Mouse (Mus musculus) heart, adult 18-20 months (tissue): ENCODE measurements around the gene Stau1. TPM values are rescaled to one million over a fixed set of nuclear protein-coding genes. Genes with fewer than 3 reads are reported as not detected.

Experiments
- DNase-seq, 2 experiments: peaks; one replicate each; pipeline ENCODE4 v3.0.0; 2021 to 2022; ENCODE audit warnings: mixed read lengths in 1 of 2
- total RNA-seq, 2 experiments: library from RNA; stranded (reverse); gene quantifications; 2 replicates each; pipeline ENCODE4 v1.2.3; 2021

Gene Stau1
- total RNA-seq, 2 experiments from 2014 or later = 40.5 to 45.5 TPM

GRCm38 (mm10) chr2:166923971-166924370 lies 72.1 kb downstream of the Stau1 start:
- DNase-seq = no peak

GRCm38 (mm10) chr2:166910536-166910935 lies 85.6 kb downstream of the Stau1 start:
- DNase-seq = no peak

GRCm38 (mm10) chr2:166909729-166910128 lies 86.4 kb downstream of the Stau1 start:
- no peak for DNase-seq

- peak in 1 of 2 experiments; percentile 9 for DNase-seq
Observed at GRCm38 (mm10) chr2:166906523-166907182, 89.4 kb downstream of the Stau1 start.

GRCm38 (mm10) chr2:166905711-166906522 lies 90.2 kb downstream of the Stau1 start, which contains the start of gene Cse1l:
Cse1l (plus strand) TSS chr2:166906040.
- peak; percentile 97 for DNase-seq

- DNase-seq = no peak
Observed at GRCm38 (mm10) chr2:166903719-166904282, 92.3 kb downstream of the Stau1 start.

- DNase-seq = no peak
Observed at GRCm38 (mm10) chr2:166900792-166901505, 95.2 kb downstream of the Stau1 start.

GRCm38 (mm10) chr2:166899746-166900145 lies 96.4 kb downstream of the Stau1 start:
- no peak for DNase-seq

- DNase-seq = no peak
Observed at GRCm38 (mm10) chr2:166899161-166899560, 96.9 kb downstream of the Stau1 start.

Other genes with a start within 250 kb of the Stau1 start
- 1 to 10 TPM; 1.9 to 2.2 TPM for gene Trp53rkb, start 203.8 kb downstream of the Stau1 start, total RNA-seq
- 10 to 100 TPM; 48.5 to 49.4 TPM for gene Arfgef2, start 190.7 kb downstream of the Stau1 start, total RNA-seq
- 10 to 100 TPM; 40.5 to 42.2 TPM for gene Cse1l, start 90.3 kb downstream of the Stau1 start, total RNA-seq
- gene Ddx27, start 18.9 kb upstream of the Stau1 start, total RNA-seq = 10 to 100 TPM in 1 of 2 experiments, 1 to 10 TPM in 1; 9.8 to 10.1 TPM
- gene Znfx1, start 66.7 kb upstream of the Stau1 start, total RNA-seq = 10 to 100 TPM; 40.6 to 45.6 TPM
- gene Kcnb1, start 193.9 kb upstream of the Stau1 start, total RNA-seq = 10 to 100 TPM; 32.8 to 36.1 TPM
- 10 to 100 TPM; 11.2 to 13.0 TPM for gene Ptgis, start 244.3 kb upstream of the Stau1 start, total RNA-seq